16 mouse cellular contexts compared by ENCODE assay signal in the genomic region with DNA sequence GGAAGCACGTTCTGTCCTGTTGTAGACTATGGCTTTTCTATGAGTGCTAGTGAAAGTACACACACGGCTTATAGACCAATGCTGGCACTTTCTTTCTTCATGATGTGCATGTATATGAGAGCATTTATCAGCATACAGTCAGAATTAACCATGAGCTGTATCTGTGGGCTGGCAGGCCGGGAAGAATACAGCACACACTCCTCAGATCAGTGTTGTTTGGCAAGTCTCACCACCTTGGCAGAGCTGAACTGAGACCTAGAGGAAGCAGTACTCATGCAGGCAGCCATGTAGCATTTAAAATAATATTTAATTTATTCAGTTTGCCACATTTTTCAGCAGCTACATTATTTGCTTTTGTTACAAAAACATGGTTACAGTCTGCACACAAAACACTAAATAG.
DNase-seq lines count a peak whose midpoint lies in the region; ATAC-seq lines count a peak whose summit lies in the region.
"Had no signal": no experiment of that assay in that cellular context is flagged by ENCODE, and none has a peak within 500 bp of the region (broad histone marks: within the 10 kb centered on the region; RNA-seq: fewer than 3 reads in every experiment).

No protein-coding gene starts in this region.

- DNase-seq in cerebellum, adult 8-10 months, result peak; percentile 33
- no peak for DNase-seq in cerebellum, postnatal 4 days (ENCODE audit: low spot score in 2 of 2)
- peak; percentile 27 for DNase-seq in left cerebral cortex, postnatal 4 days
- no peak for DNase-seq in left cerebral cortex, adult 8-10 months (ENCODE audit: low spot score in 2 of 2)
- DNase-seq in cerebellum, postnatal 10 days, result peak; percentile 77 to 81
- no peak for DNase-seq in gastrocnemius, postnatal 14 days
- DNase-seq in adrenal gland, adult 8-10 months, result no peak
- DNase-seq: kidney, adult 9 months; kidney, postnatal 14 days; lung, embryonic 14.5 days; lung, postnatal 36 days; thymus, adult 2 months; thymus, postnatal 4 days had no signal

- intact Hi-C loops in left cerebral cortex, postnatal 4 days (cut with DNase I), result no loop called here
- intact Hi-C loops in gastrocnemius, postnatal 14 days (cut with DNase I; ENCODE audit: low total_unique reads), result no loop called here

- ATAC-seq in megakaryocyte progenitor cell, adult 5-6 weeks (replicated peaks; ENCODE audit: poor library complexity), result peak; percentile 52
- ATAC-seq: CD4-positive, CD25-positive, alpha-beta regulatory T cell, adult 4 months; midbrain, embryonic 15.5 days had no signal

Comparison
In these comparisons a context has a peak if more than half of its experiments do, and no peak if none do; other contexts are left out.
1. DNase-seq: peak in cerebellum, adult 8-10 months (single experiment), left cerebral cortex, postnatal 4 days (single experiment) and cerebellum, postnatal 10 days (2 of 2); none in cerebellum, postnatal 4 days (0 of 2), left cerebral cortex, adult 8-10 months (0 of 2), gastrocnemius, postnatal 14 days (single experiment) and adrenal gland, adult 8-10 months (single experiment).